Mouse (Mus musculus) MEL (cell line): ENCODE measurements at regions not wholly inside any gene's neighbourhood (a gene's known extent, or its start where the extent isn't known, plus 50 kb on each side); places are given as distances from the start of the nearest gene placed in this dataset.

Experiments used
- DNase-seq: peaks from one replicate; pipeline ENCODE4 v3.0.0; 2011; ENCODE audit warnings: low read depth, low spot score
- H3K27ac ChIP-seq: 2 replicates; pipeline ENCODE4 v1.5.1; 2012; ENCODE audit warnings: low read depth, mild to moderate bottlenecking, control low read depth, low read length, moderate library complexity; ENCODE audit not compliant: control insufficient read depth
- H3K27me3 ChIP-seq, 2 experiments: fragments of 150-350 bp in 1 of 2; sonication (generic) in 1 of 2; 2 replicates each; pipeline ENCODE4 v1.6.1; 2012; ENCODE audit warnings: low read length in 2 of 2, mild to moderate bottlenecking in 2 of 2, improper control_type of control experiment in 1 of 2, moderate library complexity in 1 of 2; ENCODE audit not compliant: insufficient read depth in 2 of 2, control insufficient read depth in 1 of 2
- H3K36me3 ChIP-seq, 2 experiments: 2 replicates each; pipeline ENCODE4 v1.6.1; 2012 to 2014; ENCODE audit warnings: low read length in 2 of 2, improper control_type of control experiment in 1 of 2, inconsistent platforms in 1 of 2, mild to moderate bottlenecking in 1 of 2; ENCODE audit not compliant: insufficient read depth in 2 of 2, control insufficient read depth in 1 of 2
- H3K4me1 ChIP-seq, 2 experiments: fragments of 150-350 bp in 1 of 2; sonication (generic) in 1 of 2; 2 replicates each; pipeline ENCODE4 v1.6.1; 2012; ENCODE audit warnings: low read length in 2 of 2, improper control_type of control experiment in 1 of 2, mild to moderate bottlenecking in 1 of 2; ENCODE audit not compliant: insufficient read depth in 2 of 2, control insufficient read depth in 1 of 2
- H3K4me3 ChIP-seq, 2 experiments: fragments of 150-350 bp in 1 of 2; sonication (generic) in 1 of 2; 2 replicates each; pipeline ENCODE4 v1.5.1; 2012; ENCODE audit warnings: low read depth in 2 of 2, low read length in 2 of 2, mild to moderate bottlenecking in 2 of 2, moderate library complexity in 2 of 2, control low read depth in 1 of 2, improper control_type of control experiment in 1 of 2; ENCODE audit not compliant: control insufficient read depth in 1 of 2, insufficient read depth in 1 of 2
- H3K79me2 ChIP-seq: 2 replicates; pipeline ENCODE4 v1.6.1; 2012; ENCODE audit warnings: mild to moderate bottlenecking, low read length, moderate library complexity; ENCODE audit not compliant: control insufficient read depth, poor library complexity, insufficient read depth
- H3K9ac ChIP-seq: 2 replicates; pipeline ENCODE4 v1.6.1; 2012; ENCODE audit warnings: low read depth, mild to moderate bottlenecking, control low read depth, low read length, moderate library complexity; ENCODE audit not compliant: control insufficient read depth, poor library complexity, severe bottlenecking
- H3K9me3 ChIP-seq: fragments of 150-350 bp; sonication (generic); replicated peaks from 2 replicates; pipeline ENCODE4 v1.6.1; 2012; ENCODE audit warnings: mild to moderate bottlenecking, low read length, improper control_type of control experiment, moderate library complexity; ENCODE audit not compliant: insufficient read depth
- BHLHE40 ChIP-seq: IDR thresholded peaks from 2 replicates; pipeline ENCODE4 v1.6.1; 2012; ENCODE audit warnings: low read depth, mild to moderate bottlenecking, inconsistent platforms, low read length, improper control_type of control experiment, borderline replicate concordance
- CHD1 ChIP-seq: IDR thresholded peaks from 2 replicates; pipeline ENCODE4 v1.6.1; 2012; ENCODE audit warnings: low read depth, mild to moderate bottlenecking, inconsistent platforms, low read length, improper control_type of control experiment
- CHD2 ChIP-seq: IDR thresholded peaks from 2 replicates; pipeline ENCODE4 v1.6.1; 2011; ENCODE audit warnings: low read length, improper control_type of control experiment
- CTCF ChIP-seq, 3 experiments: IDR thresholded peaks in 2 of 3; conservative IDR thresholded peaks in 1 of 3; 2 replicates each; pipeline ENCODE4 v1.5.1; 2011 to 2012; ENCODE audit warnings: low read length in 3 of 3, low read depth in 2 of 3, mild to moderate bottlenecking in 2 of 3, improper control_type of control experiment in 1 of 3, inconsistent platforms in 1 of 3, mixed read lengths in 1 of 3, moderate library complexity in 1 of 3; ENCODE audit not compliant: control insufficient read depth in 1 of 3, insufficient read depth in 1 of 3, poor library complexity in 1 of 3, severe bottlenecking in 1 of 3
- E2F4 ChIP-seq: IDR thresholded peaks from 2 replicates; pipeline ENCODE4 v1.6.1; 2011; ENCODE audit warnings: low read depth, low read length, improper control_type of control experiment, borderline replicate concordance
- EP300 ChIP-seq, 2 experiments: IDR thresholded peaks; 2 replicates each; pipeline ENCODE4 v1.6.1; 2011; ENCODE audit warnings: improper control_type of control experiment in 2 of 2, low read length in 2 of 2, low read depth in 1 of 2, mild to moderate bottlenecking in 1 of 2
- GABPA ChIP-seq: IDR thresholded peaks from 2 replicates; pipeline ENCODE4 v1.6.1; 2012; ENCODE audit warnings: low read depth, mild to moderate bottlenecking, inconsistent platforms, low read length, improper control_type of control experiment, moderate library complexity
- GATA1 ChIP-seq: IDR thresholded peaks from 2 replicates; pipeline ENCODE4 v1.6.1; 2011; ENCODE audit warnings: low read depth, low read length, improper control_type of control experiment
- HCFC1 ChIP-seq: IDR thresholded peaks from 2 replicates; pipeline ENCODE4 v1.6.1; 2012; ENCODE audit warnings: low read depth, mild to moderate bottlenecking, inconsistent platforms, low read length, improper control_type of control experiment, moderate library complexity
- JUND ChIP-seq: IDR thresholded peaks from 2 replicates; pipeline ENCODE4 v1.6.1; 2011; ENCODE audit warnings: low read depth, mild to moderate bottlenecking, improper control_type of control experiment, low read length
- MAX ChIP-seq: IDR thresholded peaks from 2 replicates; pipeline ENCODE4 v1.6.1; 2011; ENCODE audit warnings: low read length, improper control_type of control experiment
- MAZ ChIP-seq: IDR thresholded peaks from 2 replicates; pipeline ENCODE4 v1.6.1; 2012; ENCODE audit warnings: low read depth, mild to moderate bottlenecking, inconsistent platforms, low read length, improper control_type of control experiment
- MEF2A ChIP-seq: IDR thresholded peaks from 2 replicates; pipeline ENCODE4 v1.6.1; 2014; ENCODE audit warnings: low read depth, mild to moderate bottlenecking, inconsistent platforms, low read length, improper control_type of control experiment; ENCODE audit not compliant: poor library complexity, insufficient replicate concordance, severe bottlenecking; ENCODE audit errors: extremely low read depth
- NELFE ChIP-seq: IDR thresholded peaks from 2 replicates; pipeline ENCODE4 v1.6.1; 2011; ENCODE audit warnings: low read depth, low read length, improper control_type of control experiment
- POLR2A ChIP-seq, 2 experiments: IDR thresholded peaks; 2 replicates each; pipeline ENCODE4 v1.6.1; 2011 to 2012; ENCODE audit warnings: low read length in 2 of 2, mild to moderate bottlenecking in 2 of 2, control low read depth in 1 of 2, improper control_type of control experiment in 1 of 2, low read depth in 1 of 2, moderate library complexity in 1 of 2; ENCODE audit not compliant: control insufficient read depth in 1 of 2, insufficient read depth in 1 of 2, poor library complexity in 1 of 2
- POLR2AphosphoS5 ChIP-seq: IDR thresholded peaks from 2 replicates; pipeline ENCODE4 v1.6.1; 2012; ENCODE audit warnings: low read depth, borderline replicate concordance, mild to moderate bottlenecking, inconsistent platforms, low read length, moderate library complexity, mixed read lengths
- RAD21 ChIP-seq: IDR thresholded peaks from 2 replicates; pipeline ENCODE4 v1.6.1; 2011; ENCODE audit warnings: mild to moderate bottlenecking, low read depth, low read length, improper control_type of control experiment
- TCF12 ChIP-seq: IDR thresholded peaks from 2 replicates; pipeline ENCODE4 v1.6.1; 2014; ENCODE audit warnings: low read depth, mild to moderate bottlenecking, inconsistent platforms, low read length, improper control_type of control experiment, moderate library complexity
- USF1 ChIP-seq: IDR thresholded peaks from 2 replicates; pipeline ENCODE4 v1.6.1; 2014; ENCODE audit warnings: low read depth, mild to moderate bottlenecking, inconsistent platforms, low read length, improper control_type of control experiment, moderate library complexity
- USF2 ChIP-seq, 2 experiments: IDR thresholded peaks; 2 replicates each; pipeline ENCODE4 v1.6.1; 2011 to 2012; ENCODE audit warnings: improper control_type of control experiment in 2 of 2, low read length in 2 of 2, borderline replicate concordance in 1 of 2, inconsistent platforms in 1 of 2, low read depth in 1 of 2, mild to moderate bottlenecking in 1 of 2; ENCODE audit not compliant: insufficient read depth in 1 of 2
- ZKSCAN1 ChIP-seq: IDR thresholded peaks from 2 replicates; pipeline ENCODE4 v1.6.1; 2012; ENCODE audit warnings: low read depth, mild to moderate bottlenecking, inconsistent platforms, low read length, improper control_type of control experiment, moderate library complexity
- ZNF384 ChIP-seq: IDR thresholded peaks from 2 replicates; pipeline ENCODE4 v1.6.1; 2012; ENCODE audit warnings: low read depth, mild to moderate bottlenecking, inconsistent platforms, low read length, improper control_type of control experiment

GRCm38 (mm10) chr2:167772834-167773233, 83.2 kb upstream of the Tmem189 start:
- H3K9ac ChIP-seq: no peak overlapping the region
- no peak overlapping the region for H3K4me3 ChIP-seq
- peaks cover 3% of the 10 kb centered on the region in 2 experiments; a peak in 3 of 4 replicates for H3K27me3 ChIP-seq
- H3K79me2 ChIP-seq: peaks cover 3% of the 10 kb centered on the region; the same call in 1 of the 2 replicates
- no peak overlapping the region for H3K27ac ChIP-seq
- no peaks in the 10 kb centered on the region for H3K9me3 ChIP-seq
- TF ChIP-seq MEF2A (no peak), USF1 (no peak), POLR2A (IDR thresholded peaks at IDR 0.05; ENCODE audit: control insufficient read depth in 1 of 2, insufficient read depth in 1 of 2, low read depth in 1 of 2, low read length in 2 of 2, poor library complexity in 1 of 2) (no peak), JUND (no peak), GATA1 (no peak), ZNF384 (no peak)
- H3K4me1 ChIP-seq: no peaks in the 10 kb centered on the region
- no peak for DNase-seq
- no peaks in the 10 kb centered on the region for H3K36me3 ChIP-seq

- H3K27me3 ChIP-seq: peaks cover 3% of the 10 kb centered on the region in 2 experiments; a peak in 3 of 4 replicates
Observed at GRCm38 (mm10) chr2:167767962-167768361, 78.3 kb upstream of the Tmem189 start.

DNA sequence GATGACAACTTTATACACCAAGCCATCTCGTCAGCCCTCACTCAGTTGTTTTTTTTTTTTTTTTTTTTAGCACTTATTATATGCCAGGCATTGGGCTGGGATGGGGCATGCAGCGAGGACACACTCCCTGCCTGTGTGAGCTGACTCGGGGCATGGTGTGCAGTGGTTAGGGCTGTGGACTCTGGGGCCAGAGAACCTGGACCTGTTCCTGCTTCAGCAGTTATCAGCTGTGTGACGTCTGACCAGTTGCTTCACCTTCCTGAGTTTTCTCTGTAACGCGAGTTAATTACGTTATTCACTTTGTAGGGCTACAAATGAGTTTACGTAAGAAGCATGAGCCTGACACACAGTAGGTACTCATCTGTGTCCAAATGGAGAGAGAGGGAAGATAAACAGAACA, 77.7 kb upstream of the Tmem189 start:
- Histone ChIP-seq H3K9me3 (no peaks in the 10 kb centered on the region), H3K9ac (no peak overlapping the region), H3K36me3 (peaks cover 0 to 3% of the 10 kb centered on the region in 2 experiments; a peak in 2 of 4 replicates), H3K79me2 (no peaks in the 10 kb centered on the region), H3K27ac (no peak overlapping the region), H3K4me3 (no peak overlapping the region), H3K4me1 (peaks cover 0 to 8% of the 10 kb centered on the region in 2 experiments; a peak in 1 of 4 replicates), H3K27me3 (peaks cover 3% of the 10 kb centered on the region in 2 experiments; a peak in 3 of 4 replicates)
- TF ChIP-seq ZNF384: 0 out of 2 replicates have a peak, but pooled peaks have one; percentile 7
- TF ChIP-seq HCFC1: no peak
- DNase-seq: no peak

More at GRCm38 (mm10) chr2:167767962-167768361, 78.3 kb upstream of the Tmem189 start:
- no peak for DNase-seq
- no peaks in the 10 kb centered on the region for H3K79me2 ChIP-seq
- H3K27ac ChIP-seq: no peak overlapping the region
- peaks cover 0 to 8% of the 10 kb centered on the region in 2 experiments; a peak in 1 of 4 replicates for H3K4me1 ChIP-seq
- H3K9ac ChIP-seq: no peak overlapping the region
- no peak overlapping the region for H3K4me3 ChIP-seq
- peaks cover 0 to 3% of the 10 kb centered on the region in 2 experiments; a peak in 2 of 4 replicates for H3K36me3 ChIP-seq
- no peaks in the 10 kb centered on the region for H3K9me3 ChIP-seq
- TF ChIP-seq TCF12 (no peak), GABPA (no peak), CTCF (IDR thresholded peaks at IDR 0.05 in 2 of 3, conservative IDR thresholded peaks at IDR 0.05 in 1 of 3; ENCODE audit: control insufficient read depth in 1 of 3, insufficient read depth in 1 of 3, low read depth in 2 of 3, low read length in 3 of 3, poor library complexity in 1 of 3, severe bottlenecking in 1 of 3) (no peak), MAX (no peak), USF2 (IDR thresholded peaks at IDR 0.05; ENCODE audit: borderline replicate concordance in 1 of 2, insufficient read depth in 1 of 2, low read depth in 1 of 2, low read length in 2 of 2) (no peak), BHLHE40 (no peak), ZKSCAN1 (no peak), CHD1 (no peak), NELFE (no peak), MAZ (no peak), RAD21 (no peak), E2F4 (no peak), EP300 (IDR thresholded peaks at IDR 0.05; ENCODE audit: low read depth in 1 of 2, low read length in 2 of 2) (no peak), CHD2 (no peak), HCFC1 (no peak), POLR2AphosphoS5 (no peak)
